Mouse (Mus musculus) cerebral cortex, adult 2 months (tissue): Measurements from ENCODE around the gene Ptpn13.

ENCODE experiments used
- WGBS: fragments of 180-500 bp; shearing (Covaris S2); methylation state at CpG from one replicate; pipeline ENCODE4 v1.1.7; 2018; 5-methylcytosine and 5-hydroxymethylcytosine counted together

The Ptpn13 gene

DNA sequence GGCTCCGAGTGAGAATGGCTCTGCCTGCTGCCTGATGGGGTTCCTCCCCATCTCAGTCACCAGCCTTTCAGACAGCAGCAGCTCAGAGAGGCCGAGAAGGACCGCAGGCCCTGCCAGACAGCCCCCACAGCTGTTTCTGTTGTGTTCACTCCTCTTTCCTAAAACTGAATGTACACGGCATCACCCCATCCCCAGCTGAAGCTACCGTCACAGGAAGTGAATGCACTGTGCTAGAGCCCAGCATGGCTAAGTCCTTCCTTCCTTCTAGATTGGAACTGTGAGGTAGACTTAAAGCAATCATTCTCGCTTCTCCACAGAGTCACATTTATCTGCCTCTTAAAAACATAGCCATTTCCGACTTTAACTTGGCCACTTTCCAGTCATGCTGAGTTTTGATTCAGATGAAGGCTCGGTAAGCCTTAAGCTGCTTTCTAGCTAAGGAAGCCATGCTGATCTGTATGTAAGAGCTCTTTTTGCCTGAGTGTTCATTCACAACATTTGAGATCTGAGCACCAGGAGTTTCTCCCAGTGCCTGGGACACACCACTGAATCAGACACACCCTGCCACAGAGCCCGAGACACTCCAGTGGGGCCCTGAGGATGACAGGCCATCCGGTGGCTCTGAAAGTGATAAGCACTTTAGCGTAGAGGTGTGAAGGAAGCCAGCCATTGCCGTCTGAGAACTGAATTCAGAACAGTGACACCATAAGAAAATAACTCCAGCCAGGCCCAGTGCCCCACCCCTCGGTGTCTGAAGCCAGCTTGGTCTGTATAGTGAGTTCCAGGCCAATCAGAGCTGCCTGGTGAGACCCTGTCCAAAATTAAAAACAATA is 170.6 kb downstream of the Ptpn13 start:
- WGBS: 58% methylated on average over 13 of the region's 13 CpGs

DNA sequence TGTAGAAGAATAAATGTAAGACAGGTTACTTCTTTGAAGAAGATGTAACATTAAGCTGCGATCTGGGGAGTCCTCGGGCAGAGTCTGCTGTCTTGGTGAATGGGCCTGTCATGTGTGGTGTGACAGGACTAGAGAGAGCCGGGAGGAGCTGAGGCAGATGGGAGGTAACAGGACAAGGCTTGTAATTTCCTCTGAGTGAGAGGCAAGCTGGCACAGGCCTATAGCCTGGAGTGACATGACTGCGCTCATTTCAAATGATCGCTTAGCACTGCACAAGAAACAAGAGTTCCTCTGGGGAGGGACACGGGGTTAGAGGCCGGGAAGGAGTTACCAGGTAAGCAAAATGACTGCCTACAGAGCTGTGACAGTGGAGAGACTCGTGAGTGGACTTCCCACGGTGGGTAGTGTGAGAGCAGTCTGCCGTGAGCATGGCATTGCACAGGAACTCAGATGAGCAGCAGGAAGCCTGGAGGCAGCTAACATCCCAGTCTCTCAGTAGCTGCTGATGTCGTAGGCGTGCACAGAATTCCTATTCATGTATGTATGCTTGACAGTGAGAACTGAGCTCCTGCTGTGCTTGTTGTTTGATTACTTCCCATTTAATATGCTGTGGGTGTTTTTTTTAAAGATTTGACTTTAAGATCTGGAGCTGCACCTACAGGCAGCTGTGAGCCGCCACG is 171.6 kb downstream of the Ptpn13 start:
- 73% methylated on average over 14 of the region's 14 CpGs for WGBS

DNA sequence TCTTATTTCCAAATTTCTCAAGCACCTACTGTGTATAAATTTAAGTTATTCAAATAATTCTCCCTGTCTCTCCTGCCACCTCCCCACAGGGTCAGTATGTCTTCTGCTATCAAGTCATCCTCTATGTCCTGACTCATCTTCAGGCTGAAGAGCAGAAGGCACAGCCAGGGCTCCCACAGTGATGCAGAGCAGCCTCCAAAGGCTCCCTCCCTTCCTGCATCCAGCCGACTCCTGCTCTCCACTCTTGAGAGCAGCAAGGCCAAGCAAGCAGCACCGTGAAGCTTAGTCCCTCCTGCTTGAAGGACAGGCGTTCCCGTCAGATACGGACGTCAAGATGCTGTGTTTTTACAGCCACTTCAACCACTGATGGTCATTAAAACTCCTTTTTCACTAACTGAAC is 172.6 kb downstream of the Ptpn13 start:
- WGBS: 93% methylated on average over 6 of the region's 6 CpGs

DNA sequence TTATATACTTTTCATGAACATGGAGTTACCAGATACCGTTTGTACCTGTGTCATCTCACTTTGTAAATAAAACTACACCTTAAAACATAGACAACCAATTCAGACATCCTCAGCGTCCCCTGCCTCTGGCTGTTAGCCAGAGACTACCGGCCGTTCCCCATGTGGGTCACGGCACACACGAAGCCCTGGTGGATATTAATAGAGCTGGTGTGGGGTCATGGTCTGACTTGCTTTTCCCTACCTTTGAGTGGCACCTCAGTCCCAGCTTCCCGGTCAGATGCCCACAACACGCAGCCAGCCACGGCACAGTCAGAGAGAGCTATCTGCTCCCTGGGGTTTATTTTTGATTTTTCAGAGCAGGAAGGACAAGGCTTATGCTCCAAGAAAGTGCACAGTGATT is 173.3 kb downstream of the Ptpn13 start:
- 82% methylated on average over 9 of the region's 9 CpGs for WGBS

DNA sequence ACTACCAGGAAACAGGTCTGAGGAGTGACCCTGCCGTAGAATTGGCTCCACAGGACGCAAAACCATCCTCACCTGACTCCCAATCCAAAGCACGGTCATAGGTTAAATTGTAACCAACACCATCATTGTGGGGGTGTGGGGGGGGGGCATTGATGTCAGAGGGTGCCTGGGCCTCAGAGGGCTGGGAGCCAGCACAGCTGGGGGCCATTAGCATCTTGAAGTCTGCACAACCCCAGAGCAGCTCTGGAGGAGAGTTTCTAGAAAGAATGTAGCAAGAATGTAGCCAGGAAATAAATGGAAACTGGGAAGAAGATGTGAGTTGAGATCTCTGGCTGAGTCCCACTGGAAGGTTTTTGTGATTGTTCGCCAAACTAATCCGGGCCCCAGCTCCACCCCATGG is 173.9 kb downstream of the Ptpn13 start:
- WGBS: 88% methylated on average over 5 of the region's 5 CpGs

DNA sequence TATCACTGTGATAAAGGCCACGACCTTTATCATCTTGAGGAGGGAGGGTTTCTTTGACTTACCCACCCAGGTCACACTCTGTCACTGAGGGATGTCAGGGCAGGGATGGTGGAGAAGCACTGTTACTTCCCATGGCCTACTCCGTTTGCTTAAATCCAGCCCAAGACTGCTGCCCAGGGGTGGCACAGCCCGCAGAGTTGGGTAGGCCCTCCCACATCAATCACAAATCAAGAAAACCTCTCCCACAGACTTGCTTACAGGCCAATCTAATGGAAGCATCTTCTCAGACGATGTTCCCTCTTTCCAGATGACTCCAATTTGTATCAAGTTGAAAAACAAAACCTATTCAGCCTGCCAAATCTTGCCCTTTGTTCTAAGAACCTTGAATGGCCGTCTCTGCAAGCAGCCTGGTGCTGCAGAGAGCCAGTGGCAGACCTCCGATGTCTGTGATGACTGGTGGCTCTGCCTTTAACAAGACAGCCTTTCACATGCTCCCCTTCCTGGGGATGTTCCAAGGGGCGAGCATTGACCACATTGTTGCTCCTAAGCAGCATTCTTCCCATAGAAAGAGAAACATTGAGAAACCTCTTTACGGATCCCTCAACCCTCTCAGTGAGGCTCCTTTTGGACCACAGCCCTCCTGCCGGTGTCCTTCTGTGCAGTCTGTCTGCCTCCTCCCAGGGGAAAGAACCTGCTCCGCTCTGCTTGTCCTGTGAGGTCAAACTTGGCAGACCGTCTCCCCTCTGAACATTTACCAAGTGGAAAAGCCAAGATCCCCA is 178.3 kb downstream of the Ptpn13 start:
- 66% methylated on average over 11 of the region's 11 CpGs for WGBS

DNA sequence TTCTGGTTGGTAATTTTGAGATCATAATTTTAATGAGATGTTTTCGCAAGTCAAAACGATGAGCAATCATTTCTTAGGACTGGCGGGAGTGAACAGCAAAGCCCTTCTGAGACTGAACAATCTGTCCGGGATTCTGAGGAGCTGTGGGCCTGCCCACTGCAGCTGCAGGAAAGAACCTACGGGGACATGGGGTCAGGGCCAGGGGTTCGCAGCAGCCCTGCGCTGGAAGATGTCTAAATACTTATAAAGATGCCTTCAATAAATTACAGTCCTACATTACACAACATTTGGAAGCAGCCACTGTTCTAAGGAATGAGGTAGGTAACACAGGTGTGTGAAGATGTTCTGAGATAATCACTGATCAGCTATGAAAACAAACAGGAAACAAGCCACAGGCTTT is 180.7 kb downstream of the Ptpn13 start:
- 86% methylated on average over 7 of the region's 7 CpGs for WGBS

DNA sequence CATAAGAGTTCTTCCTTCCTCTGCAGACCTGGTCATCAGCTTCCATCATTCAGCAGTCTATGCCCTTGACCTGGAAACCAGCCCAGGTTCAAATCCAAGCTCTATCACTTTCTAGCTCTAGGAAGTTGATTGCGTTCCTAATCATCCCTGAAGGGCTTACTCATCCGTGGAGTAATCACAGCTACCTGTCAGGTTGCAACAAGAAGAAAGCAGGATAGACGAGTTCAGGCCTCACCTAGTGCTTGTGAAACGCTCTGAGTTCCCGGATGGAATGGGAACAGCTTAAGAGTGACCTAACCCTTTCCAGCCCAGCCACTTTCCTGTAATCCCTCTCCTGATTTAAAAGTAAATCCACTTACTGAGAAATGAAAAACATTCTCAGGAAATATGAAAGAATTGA is 185.2 kb downstream of the Ptpn13 start:
- WGBS: 89% methylated on average over 5 of the region's 5 CpGs

DNA sequence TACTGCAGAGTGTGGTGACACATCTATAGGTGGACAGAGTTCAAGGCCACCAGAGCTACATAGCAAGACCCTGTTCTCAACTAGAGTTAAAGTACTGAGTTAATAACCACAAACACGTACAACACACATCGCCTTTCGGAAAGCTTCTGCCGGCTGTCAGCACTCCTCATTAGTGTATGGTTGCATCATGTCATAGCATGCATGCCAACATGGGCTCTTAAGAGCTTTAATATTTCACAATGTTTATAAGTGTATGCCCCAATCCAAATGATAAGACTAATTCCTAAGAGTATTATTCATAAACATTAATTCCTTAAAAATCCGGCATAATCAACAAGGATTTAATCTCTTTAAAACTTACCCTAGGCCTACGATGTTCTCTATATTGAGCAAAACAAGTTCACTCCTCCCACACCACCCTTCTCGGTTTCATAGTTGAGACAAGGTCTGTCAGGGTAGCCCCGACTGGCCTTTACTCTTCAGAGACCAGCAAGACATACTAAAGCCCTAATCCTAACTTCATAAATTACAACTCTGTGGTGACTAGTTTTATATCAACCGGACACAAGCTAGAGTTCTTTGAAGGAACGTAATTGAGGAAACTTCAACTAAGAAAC is 186.0 kb downstream of the Ptpn13 start:
- WGBS: 93% methylated on average over 10 of the region's 10 CpGs

DNA sequence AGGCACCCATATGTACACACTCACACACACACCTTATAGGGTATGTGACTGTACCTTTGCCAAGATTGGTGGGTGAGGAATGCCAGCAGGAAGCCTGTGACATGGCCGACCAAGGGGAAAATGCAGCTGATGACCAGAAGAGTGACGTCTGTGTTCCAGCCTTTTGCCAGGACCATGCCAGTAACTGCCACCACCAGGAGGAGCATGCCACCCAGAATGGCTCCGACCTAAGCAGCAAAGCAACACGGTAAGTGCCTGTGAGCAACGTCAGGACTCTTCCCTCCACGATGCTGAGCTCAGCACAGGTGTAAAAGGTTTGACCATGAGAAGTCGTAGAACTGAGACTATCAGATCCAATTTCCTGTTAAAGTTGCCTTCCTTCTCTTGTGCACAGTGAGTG is 187.3 kb downstream of the Ptpn13 start:
- 87% methylated on average over 7 of the region's 7 CpGs for WGBS

DNA sequence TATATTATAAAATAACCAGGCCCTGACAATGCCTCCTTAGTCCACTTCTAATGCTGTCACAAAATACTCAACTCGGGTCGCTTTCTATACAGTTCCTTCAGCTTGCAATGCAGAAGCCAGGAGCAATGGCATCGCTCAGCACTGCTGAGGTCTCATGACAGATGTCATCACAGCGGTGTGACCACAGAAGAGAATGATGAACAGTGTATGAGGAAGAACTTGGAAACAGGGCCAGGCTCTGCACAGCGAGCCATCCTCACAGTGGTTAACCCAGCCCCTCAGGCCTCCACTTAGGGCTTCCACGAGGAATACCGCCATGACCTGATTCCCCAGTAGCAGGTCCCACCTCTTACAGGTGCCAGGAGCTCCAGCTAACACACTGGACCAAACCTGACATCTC is 189.4 kb downstream of the Ptpn13 start:
- WGBS: 94% methylated on average over 7 of the region's 7 CpGs

DNA sequence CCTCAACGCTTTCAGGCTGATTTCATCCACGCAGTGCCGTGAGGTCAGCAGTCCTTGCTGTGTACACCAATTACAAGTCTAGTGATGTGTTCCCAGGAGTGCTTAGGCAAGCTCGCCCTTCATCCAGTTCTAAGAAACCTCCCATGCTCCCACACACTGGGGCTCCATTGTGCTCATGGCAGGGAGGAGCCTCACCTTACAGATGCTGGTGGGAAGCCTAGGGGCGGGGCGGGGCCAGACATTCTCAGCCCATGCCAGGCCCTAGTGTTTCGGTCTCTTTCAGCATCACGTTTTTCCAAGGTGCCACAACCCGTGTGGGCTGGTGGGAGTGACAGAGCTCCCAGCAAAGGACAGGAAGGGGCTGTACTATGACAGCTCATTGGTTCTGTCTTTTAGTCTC is 192.2 kb downstream of the Ptpn13 start:
- 78% methylated on average over 9 of the region's 9 CpGs for WGBS

DNA sequence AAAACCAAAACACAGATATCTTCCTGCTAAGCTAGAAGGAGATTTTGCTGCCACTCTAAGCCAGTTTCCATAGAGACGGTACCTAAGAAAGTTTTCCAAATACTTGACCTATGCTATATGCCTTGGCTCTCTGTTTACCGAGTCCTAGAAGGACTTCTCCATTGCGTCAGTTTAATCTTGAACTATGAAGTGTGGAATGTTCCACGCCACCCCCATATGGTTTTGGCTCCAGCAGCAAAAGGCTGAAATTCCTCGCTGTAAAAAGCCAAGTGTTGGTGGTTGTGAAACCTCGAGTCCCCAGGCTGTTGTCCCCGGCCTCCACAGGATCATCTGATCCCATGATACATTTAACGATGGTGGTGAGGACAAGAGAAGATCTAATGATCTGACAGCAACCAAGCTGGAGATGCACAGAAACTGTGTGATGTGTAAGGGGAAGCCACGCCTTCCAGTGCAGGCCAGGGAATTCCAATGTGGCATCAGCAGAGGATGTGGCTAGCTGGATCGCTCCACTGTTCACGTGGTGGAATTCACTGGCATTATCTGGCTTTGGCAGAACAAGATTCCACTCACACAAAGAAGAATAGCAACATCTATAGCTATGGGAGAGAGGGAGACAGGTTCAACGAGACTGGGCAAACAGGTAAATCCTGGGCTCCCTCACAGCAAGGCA is 195.4 kb downstream of the Ptpn13 start:
- 70% methylated on average over 12 of the region's 12 CpGs for WGBS

DNA sequence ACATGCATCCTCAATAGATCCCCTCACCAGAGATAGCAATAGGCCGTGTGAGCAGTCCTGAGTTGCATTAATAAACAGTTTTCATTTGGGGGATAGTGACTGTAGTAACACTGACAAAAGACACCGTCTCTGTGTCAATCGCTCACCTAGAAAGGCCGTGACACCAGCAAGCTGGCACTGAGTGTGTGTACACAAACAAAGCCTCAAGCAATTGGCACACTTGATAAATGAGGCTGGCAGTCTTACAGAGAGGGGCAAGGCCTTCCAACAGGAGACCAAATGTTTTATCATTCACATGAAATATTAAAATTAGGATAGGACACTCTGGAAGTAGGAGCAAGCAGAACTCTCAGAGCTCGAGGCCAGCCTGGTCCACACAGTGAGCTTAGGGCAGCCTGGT is 197.3 kb downstream of the Ptpn13 start:
- 75% methylated on average over 5 of the region's 5 CpGs for WGBS

DNA sequence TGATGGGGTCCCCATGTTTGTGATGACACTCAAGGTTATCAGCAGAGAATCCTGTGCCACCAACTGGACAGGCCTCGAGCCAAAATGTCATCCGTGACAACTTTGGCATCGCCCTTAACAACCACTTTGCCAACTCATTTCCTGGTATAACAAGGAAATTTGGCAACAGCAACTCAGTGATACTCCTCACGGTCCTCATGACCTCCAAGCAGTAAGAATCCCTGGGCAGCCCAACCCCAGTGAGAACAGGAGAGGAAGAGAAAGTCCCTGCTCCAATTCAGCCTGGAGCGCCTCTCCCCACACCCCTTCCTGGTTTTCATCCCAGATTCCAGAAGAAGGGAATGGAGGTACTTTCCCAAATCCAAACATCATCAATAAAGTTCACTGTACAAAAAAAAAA is 199.8 kb downstream of the Ptpn13 start:
- WGBS: 91% methylated on average over 5 of the region's 5 CpGs

DNA sequence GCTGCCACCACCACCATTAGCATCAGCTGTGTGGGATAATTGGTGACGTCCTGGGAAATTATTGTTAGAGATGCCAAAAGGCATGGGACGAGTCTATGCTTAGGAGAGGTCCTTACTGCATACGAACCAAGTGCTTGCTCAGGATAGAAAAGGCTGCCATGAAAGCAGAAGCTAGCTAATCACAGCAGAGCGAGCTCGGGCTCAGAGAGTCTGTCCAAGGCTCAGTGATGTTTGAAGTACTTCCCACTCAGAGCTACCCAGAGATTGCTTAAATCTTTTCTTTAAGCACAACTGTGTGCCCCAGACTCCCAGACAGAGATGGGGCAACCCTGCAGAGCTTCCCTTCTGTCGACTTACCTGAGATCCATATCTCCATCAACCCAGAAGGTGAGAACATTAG is 203.5 kb downstream of the Ptpn13 start:
- 92% methylated on average over 6 of the region's 6 CpGs for WGBS

DNA sequence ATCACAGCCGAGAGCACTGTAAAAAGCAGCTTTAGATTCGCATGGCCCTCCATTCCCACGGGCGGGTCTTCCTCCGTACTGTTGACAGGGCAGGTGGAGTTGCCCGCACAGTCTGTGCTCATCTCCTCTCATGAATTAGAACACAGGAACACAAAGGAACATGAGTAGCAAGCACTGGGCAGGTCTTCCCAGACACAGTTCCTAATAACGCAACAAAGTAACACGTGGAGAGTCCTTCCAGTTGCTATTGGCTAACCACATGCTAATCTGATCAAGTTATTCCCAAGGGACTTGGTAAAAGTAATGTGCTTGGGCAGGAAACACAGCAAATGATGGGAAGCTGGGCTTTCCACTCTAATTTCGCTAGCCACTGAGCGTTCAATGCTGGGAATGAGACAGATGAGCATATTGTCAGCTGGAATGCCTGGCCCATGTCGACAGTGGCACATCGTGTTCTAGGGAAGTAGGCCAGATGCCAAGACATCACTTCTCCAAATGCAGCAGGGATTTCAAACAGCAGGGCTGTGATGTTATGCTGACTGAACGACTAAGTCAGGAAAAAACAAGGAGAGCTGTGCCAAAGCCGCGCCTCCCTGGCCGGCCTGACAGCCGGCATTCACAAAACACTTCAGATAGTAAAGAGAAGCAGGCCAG is 204.2 kb downstream of the Ptpn13 start, which contains the start of gene Slc10a6:
TSS of gene Slc10a6 (minus strand) at position 293 of the 654 bp plus-strand sequence.
- WGBS: 45% methylated on average over 17 of the region's 17 CpGs

DNA sequence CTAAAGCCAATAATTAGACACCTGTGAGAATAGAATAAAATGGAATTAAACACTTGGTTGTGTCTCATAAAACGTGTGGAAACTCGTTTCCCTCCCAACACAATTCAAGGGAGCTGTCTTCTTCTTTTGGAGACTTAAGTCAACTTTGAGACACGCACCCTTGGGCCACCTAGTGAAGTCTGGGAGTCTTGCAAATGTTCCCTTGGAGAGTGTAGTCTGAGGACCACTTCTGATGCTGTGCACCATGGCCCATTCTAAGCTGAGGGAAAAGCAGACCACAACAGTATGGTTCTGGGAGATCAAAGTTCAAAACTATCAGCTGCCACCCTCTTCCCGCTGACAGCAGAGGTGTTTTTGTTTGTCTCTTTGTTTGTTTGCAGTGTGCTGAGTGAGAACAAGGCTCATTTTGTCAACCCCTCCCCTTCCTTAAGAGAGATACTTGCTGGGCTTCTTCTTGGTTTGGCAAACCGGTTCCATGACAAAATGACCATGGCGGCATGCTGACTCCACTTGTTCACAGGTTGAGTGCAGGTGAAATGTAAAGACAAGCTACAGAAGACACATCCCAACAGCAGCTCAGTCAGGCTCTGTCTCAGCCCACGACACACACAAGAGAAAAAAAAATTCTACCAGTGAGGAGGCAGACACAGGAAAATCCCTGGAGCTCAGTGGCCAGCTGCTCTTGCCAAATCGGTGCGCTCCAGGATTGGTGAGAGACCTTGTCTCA is 205.0 kb downstream of the Ptpn13 start:
- 67% methylated on average over 9 of the region's 9 CpGs for WGBS

DNA sequence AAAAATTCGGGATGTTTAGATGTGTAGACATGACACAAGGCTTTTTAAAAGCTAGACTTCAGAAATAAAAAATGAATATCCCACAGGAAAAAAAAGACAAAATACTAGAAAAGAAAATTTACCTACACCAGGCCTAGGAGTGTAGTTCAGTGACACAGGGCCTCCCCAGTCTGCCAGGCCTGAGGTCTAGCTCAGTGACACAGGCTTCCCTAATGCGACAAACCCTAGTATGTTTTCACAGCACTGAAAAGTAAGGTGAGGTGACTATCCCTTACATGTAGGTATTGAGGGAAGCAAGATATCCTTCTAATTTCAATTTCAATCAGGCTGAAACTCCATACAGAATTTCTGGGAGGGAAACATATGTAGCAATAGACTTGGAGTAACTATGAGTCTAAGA is 212.2 kb downstream of the Ptpn13 start:
- WGBS: 91% methylated on average over 2 of the region's 2 CpGs

DNA sequence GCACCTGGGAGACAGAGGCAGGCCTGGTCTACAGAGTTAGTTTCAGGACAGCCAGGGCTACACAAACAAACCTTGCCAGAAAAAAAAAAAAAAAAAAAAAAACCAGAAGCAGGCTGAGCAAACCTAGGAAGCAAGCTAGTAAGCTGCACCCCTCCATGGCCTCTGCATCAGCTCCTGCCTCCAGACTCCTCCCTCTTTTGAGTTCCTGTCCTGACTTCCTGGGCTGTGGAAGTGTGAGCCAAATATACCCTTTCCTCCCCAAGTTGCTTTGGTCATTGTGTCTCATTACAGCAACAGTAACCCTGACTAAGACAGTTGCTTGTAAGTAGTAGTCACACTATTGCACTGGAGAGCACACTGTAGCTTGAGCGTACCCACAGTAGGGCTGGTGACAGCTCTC is 219.2 kb downstream of the Ptpn13 start:
- 97% methylated on average over 1 of the region's 1 CpGs for WGBS
